Mouse (Mus musculus) cerebellum, postnatal 14 days (tissue): ENCODE results near the gene Nsdhl.

Experiments used
- DNase-seq, 2 experiments: peaks; one replicate each; pipeline ENCODE4 v3.0.0; 2021; ENCODE audit warnings: mixed read lengths in 2 of 2

Gene Nsdhl

DNA sequence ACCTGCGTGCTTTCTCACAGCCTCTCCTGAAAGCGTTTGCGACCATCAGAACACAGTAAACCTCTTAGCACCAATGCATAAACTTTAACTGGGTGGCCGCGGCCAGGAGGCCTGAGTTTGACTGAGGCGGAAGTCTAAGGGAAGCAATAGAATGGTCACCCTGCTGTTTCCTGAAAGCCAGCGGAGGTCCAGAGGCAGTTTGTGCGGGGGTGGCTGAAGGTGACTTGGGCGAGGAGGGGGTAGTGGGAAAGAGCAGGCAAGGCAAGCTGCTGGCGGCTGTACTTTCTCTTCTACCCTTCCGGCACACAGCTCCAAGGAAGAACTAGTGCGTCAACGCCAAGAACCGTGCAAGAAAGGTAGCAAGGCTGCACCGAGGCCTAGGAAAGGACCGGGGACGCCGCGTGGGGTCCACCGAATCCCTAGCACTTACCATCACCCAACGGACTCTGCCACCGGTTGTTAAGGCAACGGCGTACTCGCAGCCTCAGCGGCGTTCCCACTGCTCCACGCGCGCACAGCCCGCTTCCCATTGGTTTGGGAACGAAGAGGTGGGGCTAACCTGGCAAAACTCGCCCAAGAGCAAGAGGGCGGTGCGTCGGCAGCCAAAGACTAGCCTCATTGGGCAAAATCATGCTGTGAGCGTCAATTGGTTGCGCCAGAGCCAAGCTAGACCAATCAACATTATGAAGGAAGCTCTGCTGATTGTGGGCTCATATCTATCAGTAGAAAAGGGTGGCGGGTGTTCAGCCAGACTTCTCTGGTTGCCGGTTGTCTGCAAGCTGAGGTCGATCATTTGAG, at the start of gene Nsdhl, which contains the start of gene Cetn2:
Nsdhl (plus strand) TSS at position 674 of the 798 bp plus-strand sequence.
Cetn2 (minus strand) TSS at position 528 of the 798 bp plus-strand sequence.
- peak; percentile 87 to 88 for DNase-seq

DNA sequence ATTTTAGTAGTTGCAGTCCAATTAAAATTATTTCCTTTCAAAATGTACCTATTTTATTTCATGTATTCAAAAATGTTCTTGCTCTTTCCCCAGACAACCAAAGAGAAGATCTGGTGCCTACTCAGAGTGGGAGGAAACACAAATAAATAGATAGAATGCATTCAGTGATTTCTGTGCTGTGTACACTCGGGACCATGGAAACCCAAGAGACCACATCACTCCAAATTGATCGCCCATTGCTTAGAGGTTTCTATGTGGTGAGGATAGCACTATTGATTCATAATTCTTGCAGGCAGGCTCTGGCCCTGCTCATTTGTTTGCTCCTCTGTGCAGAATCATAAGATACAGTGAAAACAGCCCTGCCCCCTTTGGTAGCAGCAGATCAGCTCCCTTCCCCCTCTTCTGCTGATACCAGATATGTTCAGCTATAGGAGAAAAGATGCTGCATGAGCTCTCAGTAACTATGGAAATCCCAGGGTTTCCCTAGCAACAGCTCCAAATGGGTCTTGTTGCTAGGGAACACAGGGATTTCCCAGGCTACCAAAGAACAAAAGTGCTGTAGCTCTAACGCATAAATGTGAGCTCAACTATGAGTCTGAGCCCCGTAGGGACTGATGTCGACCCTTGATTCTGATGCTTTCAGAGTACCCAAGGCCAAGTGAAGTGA, 22.8 kb upstream of the Nsdhl start:
- DNase-seq = no peak

DNA sequence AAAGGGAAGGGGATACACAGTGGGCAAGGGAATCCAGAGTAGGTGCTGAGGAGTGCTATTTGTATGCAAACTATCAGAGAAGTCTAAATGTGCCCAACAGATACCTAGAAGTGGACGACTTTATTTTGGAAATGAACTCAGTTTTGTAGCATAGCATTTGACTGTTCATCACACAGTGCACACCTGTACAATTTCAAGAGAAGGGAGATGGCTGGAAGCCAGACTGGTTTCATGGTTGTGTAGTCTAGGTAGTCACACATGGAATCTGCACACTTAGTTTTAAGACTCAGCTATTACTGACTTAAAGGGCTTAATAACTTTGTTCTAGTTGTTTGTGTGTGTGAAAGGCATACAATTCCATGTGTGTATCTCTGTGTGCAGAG, 22.3 kb upstream of the Nsdhl start:
- DNase-seq = no peak

DNA sequence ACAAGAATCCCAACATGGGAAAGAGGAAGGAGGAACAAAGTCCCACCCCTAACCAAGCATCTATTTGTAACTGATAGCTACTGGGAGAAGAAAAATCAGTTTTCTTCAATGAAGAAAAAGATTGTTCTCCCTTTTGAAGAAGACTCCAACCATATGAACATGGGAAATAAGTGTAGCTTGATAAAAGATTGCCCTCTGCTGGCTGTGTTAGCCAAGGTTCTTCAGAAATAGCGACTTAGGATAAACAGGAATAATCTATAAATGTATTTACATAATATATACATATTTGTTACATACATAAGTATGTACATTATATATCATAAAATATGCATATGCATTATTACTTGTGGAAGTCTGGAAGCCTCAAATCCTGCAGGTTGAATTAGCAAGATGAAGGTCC, 15.8 kb upstream of the Nsdhl start:
- no peak for DNase-seq

DNA sequence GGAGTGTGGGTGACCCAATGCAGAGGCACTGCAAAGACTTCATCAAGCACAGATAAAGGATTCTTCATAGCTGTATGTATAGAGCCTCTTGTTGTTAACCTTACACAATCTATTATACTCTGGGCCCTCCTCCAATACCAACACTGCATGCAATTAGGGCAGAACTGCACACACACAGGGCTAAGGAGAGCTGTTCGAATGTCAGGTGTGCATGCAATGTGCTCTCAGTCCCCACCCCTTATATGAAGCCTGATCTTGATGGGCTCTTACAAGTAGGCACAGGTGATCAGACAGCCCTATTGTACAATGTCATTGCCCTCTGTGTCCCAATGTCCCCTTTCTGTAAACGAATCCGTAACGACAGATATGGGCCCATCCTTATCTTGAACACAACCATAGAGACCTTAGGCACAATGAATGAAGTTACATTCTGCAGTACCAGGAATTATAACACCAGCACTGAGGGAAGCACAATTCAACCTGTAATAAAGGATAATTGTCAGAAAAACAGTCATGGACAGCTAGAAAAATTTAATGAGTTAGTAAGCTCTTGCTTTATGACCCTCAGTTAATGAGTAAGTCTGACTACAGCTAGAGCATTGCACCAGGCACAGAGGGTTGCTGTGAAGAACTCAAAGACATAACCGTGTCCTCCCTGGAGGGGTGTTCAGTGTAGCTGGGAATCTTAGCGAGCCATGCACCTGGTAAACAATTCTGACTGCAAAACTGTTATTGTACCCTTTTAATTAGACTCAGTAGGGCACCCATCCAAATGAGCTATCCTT, 10.5 kb upstream of the Nsdhl start:
- DNase-seq = no peak

DNA sequence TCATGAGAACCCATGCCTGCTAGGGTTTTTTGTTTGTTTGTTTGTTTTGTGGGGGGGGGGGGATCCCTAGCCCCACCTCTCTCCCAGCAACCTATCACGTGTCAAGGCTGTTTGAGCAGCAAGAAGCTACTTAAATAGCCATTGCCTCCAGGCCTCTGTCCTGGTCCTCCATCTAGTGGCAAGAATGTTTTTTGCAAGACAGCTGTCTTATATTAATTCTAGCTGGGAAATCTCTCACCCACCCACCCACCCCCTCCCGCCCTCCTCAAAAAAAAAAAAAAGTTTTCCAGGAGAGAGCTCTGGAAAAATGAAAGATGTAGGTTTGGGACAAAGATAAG, 10.0 kb upstream of the Nsdhl start:
- DNase-seq = peak; percentile 55 to 72

DNA sequence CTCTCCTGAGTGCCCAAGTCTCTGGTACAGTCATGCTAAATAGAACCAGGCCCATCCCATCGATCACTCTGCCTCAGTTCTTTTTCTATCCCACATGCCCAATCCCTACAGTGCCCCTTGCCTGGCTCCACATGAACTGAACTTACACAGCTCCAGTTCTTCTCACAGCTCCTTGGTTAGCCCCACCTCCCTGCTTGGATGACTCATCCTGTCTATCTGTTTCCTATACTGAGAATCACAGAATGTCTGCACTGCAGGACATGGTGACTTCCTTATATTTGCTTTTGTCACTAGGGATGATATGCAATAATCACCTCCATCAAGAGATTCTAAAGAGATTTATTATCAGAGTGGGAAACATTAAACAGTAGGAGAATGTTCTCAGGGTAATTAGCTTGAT, 6.7 kb upstream of the Nsdhl start:
- no peak for DNase-seq

DNA sequence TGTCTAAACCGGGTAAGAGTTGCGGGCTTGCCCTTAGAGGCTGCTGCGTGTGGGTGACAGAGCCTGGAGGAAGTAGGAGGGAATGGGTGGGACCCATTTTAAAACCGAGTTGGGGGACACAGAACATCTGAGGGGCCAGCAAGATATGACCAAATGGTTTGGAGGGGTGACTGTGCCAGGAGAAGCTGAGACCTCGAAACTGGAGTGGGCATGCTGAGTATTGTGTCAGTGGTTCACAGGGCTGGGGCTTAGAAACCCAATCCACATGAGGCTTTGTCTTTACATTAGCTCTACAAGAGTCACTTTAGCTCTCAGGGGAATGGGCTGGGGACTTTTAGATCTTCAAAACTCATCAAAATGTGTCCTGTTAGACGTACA, 314 bp downstream of the Nsdhl start:
- no peak for DNase-seq

DNA sequence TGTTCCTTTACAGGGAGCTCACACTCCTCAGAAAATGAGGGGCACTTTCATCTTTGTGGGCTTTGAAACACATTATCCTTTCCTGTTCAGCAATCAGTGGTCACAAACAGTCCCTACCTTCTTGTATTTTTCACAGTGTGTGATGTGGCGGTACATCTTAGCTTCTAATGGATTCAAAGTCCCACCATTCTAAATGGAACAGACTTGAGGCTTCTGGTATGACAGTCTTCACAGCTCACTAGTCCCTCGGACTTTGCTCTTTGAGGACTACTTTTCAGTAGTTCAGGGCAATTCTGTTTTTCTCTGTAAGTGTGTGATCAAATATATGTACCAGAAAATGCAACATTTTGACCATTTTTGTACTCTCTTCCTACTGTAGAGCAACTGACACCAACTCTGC, 3.0 kb downstream of the Nsdhl start:
- no peak for DNase-seq

DNA sequence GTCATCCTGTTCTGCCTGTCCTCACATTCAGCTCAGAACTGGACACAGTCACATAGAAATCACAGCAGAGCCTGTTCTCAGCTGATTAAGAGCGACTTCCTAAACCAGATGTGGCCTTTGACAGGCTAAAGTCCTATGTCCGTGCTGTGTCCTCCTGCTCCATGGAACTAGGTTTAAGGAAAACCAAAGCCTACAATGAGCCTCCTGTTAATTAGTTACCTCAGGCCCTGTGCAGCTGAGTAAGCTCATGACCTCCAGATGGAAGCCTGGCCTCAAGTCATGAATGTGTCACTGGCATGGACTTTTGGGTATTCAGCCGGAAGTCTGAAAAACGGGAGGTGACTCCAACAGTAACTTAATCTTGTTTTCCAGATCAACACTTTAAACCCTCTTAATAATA, 35.1 kb downstream of the Nsdhl start:
- no peak for DNase-seq

DNA sequence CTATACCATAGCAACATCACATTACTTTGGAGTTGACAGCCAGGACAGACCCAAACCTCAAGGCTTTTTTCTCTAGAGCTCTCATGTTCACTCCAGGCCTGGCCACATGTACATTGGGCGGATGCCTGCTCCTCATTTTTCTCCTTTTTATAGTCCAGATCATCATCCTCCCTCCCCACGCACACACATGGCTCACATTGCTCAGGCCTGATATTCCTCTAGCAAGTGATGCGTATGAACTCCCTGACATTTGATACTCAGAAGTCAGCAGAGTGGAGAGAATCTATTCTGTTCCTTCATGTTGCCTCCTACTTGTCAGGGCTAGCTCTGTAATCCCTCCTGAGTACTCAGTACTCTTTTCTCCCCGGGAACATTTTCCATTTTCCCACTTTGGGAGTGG, 38.1 kb downstream of the Nsdhl start:
- DNase-seq = no peak

DNA sequence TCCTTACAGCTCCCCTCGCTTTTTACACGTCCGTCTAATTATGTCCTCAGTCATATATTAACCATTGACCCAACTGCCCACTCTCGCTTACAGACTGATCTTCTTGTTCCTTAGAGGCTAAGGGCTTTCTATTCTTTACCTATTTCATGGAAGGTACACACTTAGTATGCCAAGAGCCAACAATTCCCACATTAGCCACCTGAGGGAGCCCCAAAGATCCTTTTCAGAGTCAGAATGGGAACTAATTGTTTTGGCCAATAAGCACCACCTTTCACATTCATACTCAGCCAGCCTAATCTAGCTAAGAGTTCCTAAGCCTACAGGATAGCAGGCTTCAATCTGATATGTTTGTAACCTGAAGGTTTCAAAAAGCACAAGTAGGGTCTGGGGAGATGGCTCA, 42.1 kb downstream of the Nsdhl start:
- peak in 1 of 2 experiments; percentile 48 for DNase-seq

DNA sequence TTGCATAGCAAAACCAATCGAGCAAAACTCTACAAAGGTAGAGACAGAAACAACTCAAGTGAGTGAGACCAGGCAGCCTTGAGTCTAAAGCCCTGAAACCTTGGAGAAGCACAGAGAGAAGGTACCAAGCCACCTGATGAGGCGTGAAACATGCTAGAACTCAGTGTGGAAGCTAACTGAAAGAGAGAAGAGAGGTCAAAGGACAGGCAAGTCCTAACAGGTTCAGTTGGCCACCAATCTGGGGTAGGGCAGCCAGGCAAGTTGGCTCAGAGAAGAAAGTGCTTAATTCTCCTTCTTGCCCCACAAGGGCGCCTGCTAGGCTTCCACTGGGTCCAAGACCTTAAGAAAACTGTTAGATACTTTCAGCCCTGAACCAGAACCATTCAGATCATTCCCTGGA, 43.2 kb downstream of the Nsdhl start:
- DNase-seq = no peak

DNA sequence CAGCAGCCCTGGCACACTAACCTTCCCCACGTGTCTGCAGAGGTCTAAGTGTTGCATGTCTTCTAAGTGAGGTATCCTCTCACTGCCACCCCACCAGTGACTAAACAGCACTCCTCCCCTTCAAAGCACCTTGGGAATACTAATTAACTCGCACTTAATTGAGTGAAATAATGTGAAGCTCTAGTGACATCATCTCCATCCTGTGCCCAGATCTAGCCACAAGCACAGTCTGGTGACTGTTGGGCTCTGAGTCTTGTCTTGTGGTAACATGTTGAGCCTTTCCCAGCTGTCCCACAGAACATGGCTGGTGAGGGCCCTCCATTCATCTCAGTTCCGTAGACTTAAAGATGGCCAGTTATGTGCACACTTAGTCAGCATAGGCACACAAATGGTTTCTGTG, 44.4 kb downstream of the Nsdhl start:
- DNase-seq = no peak

DNA sequence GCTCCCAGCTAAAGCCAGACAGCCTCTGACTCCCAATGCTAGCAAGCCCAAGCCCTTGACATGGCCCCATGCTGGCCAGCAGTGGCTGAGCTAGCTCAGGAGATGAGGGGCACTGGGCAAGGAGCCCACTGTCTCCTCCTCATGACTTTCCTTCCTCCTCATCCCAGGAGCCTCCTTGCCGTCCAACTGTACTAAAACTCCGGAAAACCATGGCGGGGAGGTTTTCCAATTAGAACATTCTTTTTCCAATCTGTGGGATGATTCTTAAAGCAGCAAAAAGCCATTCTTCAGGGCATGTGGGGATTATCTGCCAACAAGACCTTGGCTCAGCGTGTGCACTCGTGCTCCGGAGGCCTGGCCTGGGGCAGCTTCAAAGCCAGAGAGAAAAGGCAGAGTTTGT, 64.5 kb downstream of the Nsdhl start:
- no peak for DNase-seq

DNA sequence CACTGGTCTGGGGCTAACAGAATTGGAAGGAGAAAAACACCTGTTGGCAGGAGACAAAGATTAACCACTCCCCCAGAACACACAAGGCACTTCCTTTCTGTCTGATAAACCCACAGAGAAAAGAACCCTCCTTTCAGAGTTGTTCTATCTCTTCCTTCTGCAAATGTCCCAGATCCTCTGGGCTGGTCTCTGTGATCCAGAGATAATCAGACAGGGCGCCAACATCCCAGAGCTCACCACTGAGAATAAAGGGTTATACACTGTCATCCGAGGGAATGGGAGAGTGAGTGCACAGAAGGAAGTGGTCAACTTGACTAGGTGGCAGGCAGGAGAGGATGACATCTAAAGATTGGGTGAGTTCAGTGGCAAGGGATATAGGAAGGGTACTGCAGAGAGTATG, 67.2 kb downstream of the Nsdhl start:
- no peak for DNase-seq

DNA sequence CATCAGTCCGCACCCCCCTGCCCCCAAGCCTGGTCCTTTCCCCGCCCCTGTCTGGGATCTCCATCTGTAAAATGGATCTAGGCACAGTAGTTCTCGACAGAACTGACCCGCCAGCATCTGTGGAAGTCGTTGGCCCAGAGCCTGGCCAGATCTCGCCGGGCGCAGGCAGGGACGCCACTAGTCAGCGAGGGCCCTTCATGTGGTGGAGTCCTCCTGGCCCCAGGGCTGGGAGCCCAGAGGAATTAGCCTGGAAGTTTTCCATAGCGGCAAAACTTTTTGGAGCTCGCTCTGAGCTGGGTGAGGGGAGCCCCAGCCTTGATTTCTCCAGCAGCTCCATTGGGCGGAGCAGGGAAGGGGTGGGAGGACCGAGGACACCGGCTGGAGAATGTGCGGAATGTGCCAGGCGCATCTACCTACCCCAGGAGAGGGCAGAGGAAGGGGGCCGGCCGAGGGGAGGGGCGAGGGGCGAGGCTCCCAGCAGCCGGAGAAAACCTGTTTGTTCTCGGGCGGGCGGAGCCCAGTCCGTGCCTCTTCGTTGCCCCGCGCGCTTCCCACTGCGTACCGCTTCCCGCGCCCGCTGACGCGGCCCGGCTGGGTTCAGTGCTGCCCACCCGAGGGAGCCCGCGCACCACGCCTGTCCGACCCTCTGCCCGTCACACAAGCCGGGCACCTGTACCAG, 68.6 kb downstream of the Nsdhl start, which contains the start of gene Zfp185:
Zfp185 (plus strand) TSS at position 499 of the 679 bp plus-strand sequence.
- DNase-seq = peak in 1 of 2 experiments; percentile 26

DNA sequence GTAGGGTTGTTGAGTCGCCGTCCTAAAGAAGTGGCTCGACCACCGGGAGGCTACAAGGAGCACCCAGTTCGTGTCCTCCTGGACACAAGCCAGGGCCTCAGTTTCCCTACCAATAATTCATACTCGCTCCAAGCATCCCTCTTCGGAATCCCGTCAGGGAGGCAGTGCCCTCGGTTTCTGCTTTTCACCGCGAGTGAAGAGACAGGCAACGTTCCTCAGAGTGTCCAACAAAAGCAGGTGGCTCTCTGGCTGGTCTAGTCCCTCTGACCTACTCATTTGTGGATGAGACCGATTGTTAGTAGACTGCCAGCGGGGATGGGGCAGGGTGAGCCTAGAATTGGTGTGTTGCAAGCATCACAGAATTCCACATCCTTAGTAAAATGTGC, 69.2 kb downstream of the Nsdhl start:
- no peak for DNase-seq

DNA sequence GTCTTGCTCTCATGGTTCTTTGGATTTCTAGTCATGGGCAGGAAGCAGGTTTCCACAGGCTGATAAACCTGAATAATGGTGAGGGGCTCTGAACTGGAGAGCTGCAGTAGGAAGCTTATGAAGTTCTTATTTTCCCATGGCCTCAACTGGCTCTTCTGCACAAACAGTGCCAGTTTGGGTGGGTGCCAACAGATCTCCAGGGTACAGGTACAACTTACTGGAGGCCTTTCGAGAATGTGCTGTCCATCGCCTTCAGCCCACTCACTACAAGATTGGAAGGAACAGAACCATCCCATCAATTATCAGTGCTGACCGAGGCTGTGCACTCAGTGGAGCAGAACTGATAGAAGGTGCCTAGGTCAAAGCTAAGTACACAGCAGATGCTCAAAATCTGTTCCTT, 70.1 kb downstream of the Nsdhl start:
- DNase-seq = peak in 1 of 2 experiments; percentile 33

DNA sequence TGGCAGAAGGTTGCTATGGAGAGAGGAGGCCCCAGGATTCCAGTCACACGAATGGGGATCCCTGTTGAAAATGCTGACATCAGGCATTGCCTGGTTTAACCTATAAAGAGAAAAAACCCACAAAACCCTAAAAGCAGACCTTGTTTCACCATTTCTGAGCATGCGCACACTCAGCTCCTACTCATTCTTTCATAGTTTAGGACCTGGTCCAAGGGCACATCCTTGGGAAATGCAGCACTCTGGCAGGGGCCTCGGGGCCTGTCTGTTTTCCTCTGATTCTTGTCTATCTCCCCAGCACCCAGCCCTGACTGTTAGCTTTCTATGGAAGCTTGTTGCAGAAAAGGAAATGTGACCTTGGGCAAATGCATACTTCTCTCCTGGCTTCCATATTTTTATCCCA, 72.2 kb downstream of the Nsdhl start:
- no peak for DNase-seq

DNA sequence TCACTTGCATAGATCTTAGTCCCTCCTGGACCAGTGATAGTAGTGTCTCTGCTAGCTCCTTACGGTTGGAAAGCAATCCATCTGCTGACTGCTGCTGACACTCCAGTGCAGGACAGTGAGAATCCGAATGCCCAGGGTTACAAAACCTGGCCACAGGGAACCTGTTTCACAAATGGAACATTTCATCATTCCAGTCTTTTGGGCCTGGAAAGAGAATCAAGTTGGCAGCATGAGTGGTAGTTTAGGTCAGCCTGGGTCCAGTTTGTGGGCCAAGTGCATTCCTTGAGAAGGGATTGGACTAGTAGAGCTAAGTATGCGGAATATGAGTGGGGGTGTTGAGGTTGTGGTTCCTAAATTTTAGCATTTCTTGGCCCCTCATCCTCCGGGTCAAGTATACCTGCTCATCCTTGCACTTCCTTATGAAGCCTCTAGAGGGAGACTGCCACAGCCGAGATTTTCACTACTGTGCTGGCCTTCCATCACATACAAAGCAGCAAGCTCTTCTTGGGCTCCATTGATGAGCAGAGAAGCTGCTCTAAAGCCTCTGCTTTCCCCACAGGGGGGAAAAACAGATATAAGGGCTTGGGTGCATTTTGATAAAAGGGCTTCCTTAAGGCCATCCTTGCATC, 74.0 kb downstream of the Nsdhl start:
- no peak for DNase-seq

DNA sequence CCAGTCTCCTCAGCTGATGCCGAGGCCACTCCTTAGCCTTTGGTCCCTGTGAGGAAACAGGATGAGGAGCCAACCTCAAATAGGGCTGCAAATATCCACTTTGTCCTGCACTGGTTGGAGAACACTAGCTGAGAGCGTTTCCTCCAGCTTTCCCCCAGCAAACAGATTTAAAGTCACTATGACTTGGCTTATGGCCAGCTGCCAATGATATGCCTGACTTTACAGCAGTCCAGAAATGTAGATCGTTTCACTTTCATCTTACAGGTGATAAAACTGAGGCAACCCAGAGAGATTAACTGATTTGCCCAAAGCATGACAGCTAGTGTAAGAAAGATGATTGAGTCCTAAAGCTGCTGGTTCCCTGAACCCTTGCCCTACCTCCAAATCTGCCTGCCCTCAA, 77.2 kb downstream of the Nsdhl start:
- DNase-seq = no peak

DNA sequence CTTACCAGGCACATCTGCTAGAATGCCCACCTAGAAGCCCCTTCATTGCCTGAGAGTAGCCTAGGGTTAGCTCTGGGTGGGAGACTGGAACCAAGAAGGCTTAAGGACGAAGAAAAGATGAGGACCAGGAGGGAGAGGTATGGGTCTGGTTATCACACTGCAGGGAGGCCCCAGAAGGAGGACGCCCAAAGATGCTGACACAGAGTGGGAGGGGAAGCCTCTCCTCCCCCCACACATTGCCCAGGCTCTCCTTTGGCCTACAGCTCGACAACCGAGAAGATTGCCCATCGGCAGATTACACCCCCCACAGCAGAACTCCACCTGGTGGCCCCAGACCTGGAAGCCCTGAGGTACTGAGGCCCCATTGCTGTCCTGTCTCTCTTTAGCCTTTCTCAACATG, 84.8 kb downstream of the Nsdhl start:
- DNase-seq = no peak
